Mouse (Mus musculus): ENCODE measurements around the gene Rnf185.

GRCm38 (mm10) chr11:3454506-3454905 is 2.3 kb upstream of the Rnf185 start:
- no peak for TF ChIP-seq CTCF (IDR thresholded peaks at IDR 0.05; ENCODE audit: low read depth)
- TF ChIP-seq EP300 (optimal IDR thresholded peaks at IDR 0.05): no peak
